Mouse (Mus musculus) midbrain, embryonic 10.5 days (tissue): ENCODE measurements around the gene Gm47959. TPM values are rescaled to one million over a fixed set of nuclear protein-coding genes. Genes with fewer than 3 reads are reported as not detected.
"Not testable (repeated sequence)": the region's sequence is repeated elsewhere in the genome, so short reads cannot be mapped to it uniquely, and the experiment has no call there.

ENCODE experiments used
- DNase-seq: peaks from one replicate; pipeline ENCODE4 v3.0.0-alpha.2; 2017; ENCODE audit warnings: low spot score
- H3K27ac ChIP-seq: fragments of 300-500 bp; sonication (generic); replicated peaks from 2 replicates; pipeline ENCODE4 v1.5.1; 2016; ENCODE audit warnings: mild to moderate bottlenecking
- H3K27me3 ChIP-seq: fragments of 300-500 bp; sonication (generic); 2 replicates; pipeline ENCODE4 v1.6.1; 2016; ENCODE audit warnings: low read depth, mild to moderate bottlenecking; ENCODE audit not compliant: poor library complexity, severe bottlenecking
- H3K36me3 ChIP-seq: fragments of 300-500 bp; sonication (generic); 2 replicates; pipeline ENCODE4 v1.6.1; 2016; ENCODE audit warnings: mild to moderate bottlenecking, moderate library complexity
- H3K4me1 ChIP-seq: fragments of 300-500 bp; sonication (generic); 2 replicates; pipeline ENCODE4 v1.6.1; 2016
- H3K4me3 ChIP-seq: fragments of 300-500 bp; sonication (generic); 2 replicates; pipeline ENCODE4 v1.5.1; 2016; ENCODE audit warnings: mild to moderate bottlenecking, moderate library complexity
- H3K9me3 ChIP-seq: fragments of 300-500 bp; sonication (generic); replicated peaks from 2 replicates; pipeline ENCODE4 v1.6.1; 2016; ENCODE audit warnings: mild to moderate bottlenecking
- WGBS: fragments of 180-500 bp; shearing (Covaris S2); methylation state at CpG from one replicate; pipeline ENCODE4 v1.1.7; 2016; 5-methylcytosine and 5-hydroxymethylcytosine counted together
- polyA plus RNA-seq: library from polyadenylated mRNA; unstranded; fragments of >200 nt; fragmentation: Nextera tagmentation; extraction: Ambion mirVana; gene quantifications from 2 replicates; pipeline ENCODE4 v1.2.1, GENCODE M21; 2016

Gene Gm47959
- polyA plus RNA-seq = not detected in 2 replicates

GRCm38 (mm10) chr1:83000306-83000705 lies at the start of gene Gm47959:
Gm47959 (plus strand) TSS chr1:83000548.
- not testable (repeated sequence) for H3K4me1 ChIP-seq, DNase-seq, H3K27me3 ChIP-seq, H3K36me3 ChIP-seq, H3K9me3 ChIP-seq, H3K27ac ChIP-seq, H3K4me3 ChIP-seq
- WGBS = 90% methylated on average over 9 of the region's 9 CpGs

- not testable (repeated sequence) for H3K4me1 ChIP-seq, H3K36me3 ChIP-seq, H3K27ac ChIP-seq, H3K4me3 ChIP-seq, DNase-seq, H3K9me3 ChIP-seq, H3K27me3 ChIP-seq
Observed at GRCm38 (mm10) chr1:82955913-82956312, 44.4 kb upstream of the Gm47959 start, which contains the start of gene Gm7544. Gm7544 (minus strand) TSS chr1:82956013.

DNA sequence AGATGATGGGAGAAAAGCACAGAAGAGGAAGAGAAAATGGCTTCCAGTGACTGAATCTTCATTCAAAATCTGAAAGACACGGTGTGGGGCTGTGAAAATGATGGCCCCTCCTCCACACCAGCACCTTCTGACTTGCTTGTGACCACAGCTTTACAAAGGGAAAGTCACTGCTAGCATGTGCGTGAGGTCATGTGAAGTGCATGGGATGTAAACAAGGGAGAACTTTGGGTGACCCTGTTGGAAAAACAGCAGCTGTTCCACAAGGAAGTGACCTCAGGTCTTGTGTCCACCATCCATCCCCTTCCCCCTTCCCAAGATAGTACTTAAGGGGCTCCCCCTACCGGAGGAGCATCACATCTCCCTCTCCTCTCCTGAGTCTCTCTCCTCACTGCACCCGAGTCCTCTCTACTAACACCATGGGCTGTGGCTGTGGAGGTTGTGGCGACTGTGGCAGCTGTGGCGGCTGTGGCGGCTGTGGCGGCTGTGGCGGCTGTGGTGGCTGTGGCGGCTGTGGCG lies 40.4 kb upstream of the Gm47959 start, which contains the start of gene Gm47955:
TSS of gene Gm47955 (plus strand) at position 417 of the 516 bp plus-strand sequence.
- H3K4me3 ChIP-seq = no peak within 1 kb of the TSS
- 96% methylated on average over 11 of the region's 11 CpGs for WGBS
- H3K4me1 ChIP-seq = no peaks in the 10 kb centered on the region
- H3K27me3 ChIP-seq = no peaks in the 10 kb centered on the region
- H3K9me3 ChIP-seq = 0 out of 2 replicates have a peak, but pooled peaks cover 4% of the 10 kb centered on the region
- DNase-seq = no peak
- H3K36me3 ChIP-seq = no peaks in the 10 kb centered on the region
- no peak within 1 kb of the TSS for H3K27ac ChIP-seq

DNA sequence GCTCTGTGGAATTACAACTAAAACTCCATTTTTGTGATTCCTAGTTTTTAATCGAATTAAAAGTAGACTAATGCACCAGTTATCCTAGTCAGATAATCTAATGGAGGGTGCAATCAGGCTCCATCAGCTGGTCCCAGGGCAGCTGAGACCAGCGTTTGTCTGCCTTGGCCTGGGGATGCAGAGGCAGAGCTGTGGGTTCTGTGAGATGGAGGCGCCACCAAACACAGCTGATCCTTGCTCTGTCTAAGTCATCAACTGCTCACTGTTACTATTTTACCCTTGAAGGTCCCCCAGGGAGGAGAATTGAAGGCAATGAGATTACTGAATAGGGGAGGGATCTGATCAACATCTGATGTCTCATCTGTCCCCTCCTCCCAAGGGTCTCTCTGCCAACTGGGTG lies 33.9 kb upstream of the Gm47959 start:
- no peak overlapping the region for H3K4me3 ChIP-seq
- 75% methylated on average over 3 of the region's 3 CpGs for WGBS

GRCm38 (mm10) chr1:82972046-82972445 lies 28.3 kb upstream of the Gm47959 start:
- no peak for DNase-seq
- no peaks in the 10 kb centered on the region for H3K36me3 ChIP-seq

More for the DNA sequence above, 33.9 kb upstream of the Gm47959 start:
- H3K27ac ChIP-seq = no peak overlapping the region
- no peaks in the 10 kb centered on the region for H3K9me3 ChIP-seq
- no peaks in the 10 kb centered on the region for H3K4me1 ChIP-seq
- DNase-seq = no peak
- H3K27me3 ChIP-seq = no peaks in the 10 kb centered on the region
- H3K36me3 ChIP-seq = no peaks in the 10 kb centered on the region

GRCm38 (mm10) chr1:82973244-82973643 lies 27.1 kb upstream of the Gm47959 start:
- no peaks in the 10 kb centered on the region for H3K9me3 ChIP-seq
- DNase-seq = no peak
- no peak overlapping the region for H3K4me3 ChIP-seq
- peaks cover 9% of the 10 kb centered on the region for H3K4me1 ChIP-seq
- no peak overlapping the region for H3K27ac ChIP-seq
- no peaks in the 10 kb centered on the region for H3K27me3 ChIP-seq
- no peaks in the 10 kb centered on the region for H3K36me3 ChIP-seq
- 87% methylated on average over 1 of the region's 1 CpGs for WGBS

More at GRCm38 (mm10) chr1:82972046-82972445, 28.3 kb upstream of the Gm47959 start:
- peaks cover 9% of the 10 kb centered on the region for H3K4me1 ChIP-seq
- H3K27me3 ChIP-seq = no peaks in the 10 kb centered on the region
- WGBS = 66% methylated on average over 4 of the region's 4 CpGs
- no peak overlapping the region for H3K27ac ChIP-seq
- H3K4me3 ChIP-seq = no peak overlapping the region
- H3K9me3 ChIP-seq = no peaks in the 10 kb centered on the region

DNA sequence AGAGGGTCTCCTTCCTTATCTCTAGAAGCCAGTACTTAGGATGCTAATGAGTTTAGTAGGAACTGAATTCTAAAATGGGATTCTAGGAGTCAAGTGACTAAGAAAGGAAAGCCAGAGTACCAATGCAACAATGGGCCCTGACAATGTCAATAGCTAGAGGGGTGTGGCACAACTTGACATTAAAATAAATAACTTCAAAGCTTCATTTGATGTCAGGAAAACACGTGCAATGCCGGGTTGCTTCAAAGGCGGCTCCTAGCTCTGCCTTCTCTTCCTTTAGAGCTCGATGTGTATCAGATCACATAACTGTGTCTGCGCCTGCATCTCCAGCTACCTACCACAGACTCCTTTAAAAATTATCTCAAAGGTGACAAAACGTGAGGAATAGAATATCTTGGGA lies 26.4 kb upstream of the Gm47959 start:
- Histone ChIP-seq H3K4me3 (no peak overlapping the region), H3K27ac (no peak overlapping the region), H3K27me3 (no peaks in the 10 kb centered on the region), H3K4me1 (peaks cover 9% of the 10 kb centered on the region), H3K9me3 (no peaks in the 10 kb centered on the region), H3K36me3 (no peaks in the 10 kb centered on the region)
- no peak for DNase-seq
- WGBS = 81% methylated on average over 6 of the region's 6 CpGs

- no peaks in the 10 kb centered on the region for H3K27me3 ChIP-seq
- 93% methylated on average over 9 of the region's 9 CpGs for WGBS
- H3K4me1 ChIP-seq = peaks cover 9% of the 10 kb centered on the region
- H3K4me3 ChIP-seq = no peak overlapping the region
- no peak for DNase-seq
- H3K36me3 ChIP-seq = no peaks in the 10 kb centered on the region
- no peaks in the 10 kb centered on the region for H3K9me3 ChIP-seq
- no peak overlapping the region for H3K27ac ChIP-seq
Observed at GRCm38 (mm10) chr1:82974342-82974741, 26.0 kb upstream of the Gm47959 start.

DNA sequence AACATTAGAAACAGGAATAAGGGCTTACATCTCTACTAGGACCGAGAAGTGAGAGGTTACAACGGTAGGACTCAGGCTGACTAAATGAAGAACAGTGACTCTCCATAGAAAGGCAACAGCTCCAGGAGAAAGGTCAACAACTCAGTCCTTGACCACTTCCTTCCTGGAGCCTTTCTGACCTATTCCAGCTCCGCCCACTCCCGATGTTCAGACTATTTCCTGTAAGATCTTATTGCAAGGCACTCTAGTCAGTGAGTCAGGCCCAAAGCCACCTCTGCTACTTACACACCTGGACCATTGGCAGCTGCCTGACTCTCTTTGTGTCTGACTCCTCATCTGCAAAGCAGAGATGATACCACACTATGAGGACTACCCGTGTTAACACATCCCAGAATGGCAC lies 24.6 kb upstream of the Gm47959 start:
- no peaks in the 10 kb centered on the region for H3K36me3 ChIP-seq
- 88% methylated on average over 5 of the region's 5 CpGs for WGBS
- H3K4me3 ChIP-seq = no peak overlapping the region
- H3K9me3 ChIP-seq = no peaks in the 10 kb centered on the region
- DNase-seq = no peak
- H3K27ac ChIP-seq = no peak overlapping the region
- H3K4me1 ChIP-seq = peaks cover 9% of the 10 kb centered on the region
- no peaks in the 10 kb centered on the region for H3K27me3 ChIP-seq

- no peaks in the 10 kb centered on the region for H3K27me3 ChIP-seq
- no peaks in the 10 kb centered on the region for H3K4me1 ChIP-seq
- no peak overlapping the region for H3K27ac ChIP-seq
- DNase-seq = no peak
- H3K36me3 ChIP-seq = no peaks in the 10 kb centered on the region
- H3K4me3 ChIP-seq = no peak overlapping the region
- no peaks in the 10 kb centered on the region for H3K9me3 ChIP-seq
Observed at GRCm38 (mm10) chr1:82977840-82978239, 22.5 kb upstream of the Gm47959 start.

- Histone ChIP-seq H3K36me3 (no peaks in the 10 kb centered on the region), H3K27ac (no peak overlapping the region), H3K27me3 (no peaks in the 10 kb centered on the region), H3K9me3 (peaks cover 11% of the 10 kb centered on the region), H3K4me1 (no peaks in the 10 kb centered on the region), H3K4me3 (no peak overlapping the region)
- WGBS = 96% methylated on average over 6 of the region's 6 CpGs
- DNase-seq = no peak
Observed at GRCm38 (mm10) chr1:82986738-82987137, 13.6 kb upstream of the Gm47959 start.

DNA sequence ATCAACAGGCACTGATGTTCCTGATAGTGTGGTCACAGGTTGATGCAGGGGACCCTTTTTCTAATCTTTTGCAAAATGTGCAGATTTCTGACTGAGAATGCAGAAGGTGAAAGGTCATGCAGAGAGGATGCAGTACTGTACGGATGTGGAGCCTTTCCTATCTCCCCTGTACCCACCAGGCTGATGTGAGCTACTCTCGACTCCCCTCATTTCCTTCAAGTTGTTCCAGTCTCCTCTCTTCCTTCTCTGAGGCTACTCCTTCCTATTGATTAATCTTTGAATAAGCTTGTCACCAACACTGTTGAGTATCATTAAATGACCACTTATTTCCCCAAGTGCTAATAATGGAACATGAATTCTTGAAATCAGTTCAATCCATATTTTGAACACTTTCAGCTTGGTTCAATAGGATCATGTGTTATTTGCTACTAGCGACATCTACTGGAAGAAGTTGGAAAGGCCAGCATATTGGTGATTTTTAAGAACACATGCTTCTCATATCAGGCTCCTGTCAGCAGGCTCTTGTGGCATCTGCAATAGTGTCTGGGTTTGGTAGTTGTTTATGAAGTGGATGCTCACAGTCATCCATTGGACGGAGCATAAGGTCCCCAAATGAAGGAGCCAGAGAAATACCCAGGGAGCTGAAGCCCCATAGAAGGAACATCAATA lies 12.7 kb upstream of the Gm47959 start:
- Histone ChIP-seq H3K27ac (no peak overlapping the region), H3K36me3 (no peaks in the 10 kb centered on the region), H3K4me1 (no peaks in the 10 kb centered on the region), H3K4me3 (no peak overlapping the region), H3K9me3 (peaks cover 11% of the 10 kb centered on the region), H3K27me3 (no peaks in the 10 kb centered on the region)
- DNase-seq = no peak
- WGBS = 37% methylated on average over 4 of the region's 4 CpGs

- Histone ChIP-seq H3K4me3 (no peak overlapping the region), H3K36me3 (no peaks in the 10 kb centered on the region), H3K27me3 (no peaks in the 10 kb centered on the region), H3K9me3 (no peaks in the 10 kb centered on the region), H3K4me1 (no peaks in the 10 kb centered on the region), H3K27ac (no peak overlapping the region)
- no peak for DNase-seq
- WGBS = 84% methylated on average over 4 of the region's 4 CpGs
Observed at GRCm38 (mm10) chr1:82991062-82991461, 9.3 kb upstream of the Gm47959 start.
